Mouse (Mus musculus) forebrain, embryonic 16.5 days (tissue): ENCODE data around the gene Bag2. TPM values are rescaled to one million over a fixed set of nuclear protein-coding genes. Genes with fewer than 3 reads are reported as not detected.

Source experiments
- ATAC-seq: fragments of 200-750 bp; cut with Nextera tagmentation; 2 replicates; pipeline ENCODE4 v1.8.0; 2017; ENCODE audit warnings: mild to moderate bottlenecking, moderate library complexity
- H3K27ac ChIP-seq: fragments of 300-500 bp; sonication (generic); 2 replicates; pipeline ENCODE4 v1.5.1; 2014; ENCODE audit warnings: low read length, control low read depth
- H3K27me3 ChIP-seq: fragments of 300-500 bp; sonication (generic); replicated peaks from 2 replicates; pipeline ENCODE4 v1.6.1; 2014; ENCODE audit warnings: low read length; ENCODE audit not compliant: control insufficient read depth, insufficient read depth
- H3K36me3 ChIP-seq: fragments of 300-500 bp; sonication (generic); 2 replicates; pipeline ENCODE4 v1.6.1; 2014; ENCODE audit not compliant: control insufficient read depth, insufficient read depth
- H3K4me1 ChIP-seq: fragments of 300-500 bp; sonication (generic); replicated peaks from 2 replicates; pipeline ENCODE4 v1.6.1; 2014; ENCODE audit warnings: low read length; ENCODE audit not compliant: control insufficient read depth, insufficient read depth
- H3K4me2 ChIP-seq: fragments of 300-500 bp; sonication (generic); 2 replicates; pipeline ENCODE4 v1.6.1; 2014; ENCODE audit warnings: mild to moderate bottlenecking, low read length, control low read depth
- H3K4me3 ChIP-seq: fragments of 300-500 bp; sonication (generic); replicated peaks from 2 replicates; pipeline ENCODE4 v1.5.1; 2014; ENCODE audit warnings: mild to moderate bottlenecking, low read length, control low read depth
- H3K9ac ChIP-seq: fragments of 300-500 bp; sonication (generic); replicated peaks from 2 replicates; pipeline ENCODE4 v1.6.1; 2014; ENCODE audit warnings: low read depth, low read length, control low read depth
- H3K9me3 ChIP-seq: fragments of 300-500 bp; sonication (generic); 2 replicates; pipeline ENCODE4 v1.6.1; 2016; ENCODE audit warnings: low read length; ENCODE audit not compliant: control insufficient read depth
- WGBS: fragments of 180-500 bp; shearing (Covaris S2); extraction: QIAGEN DNeasy Blood & Tissue Kit; methylation state at CpG from one replicate; pipeline ENCODE4 v1.1.7; 2014; 5-methylcytosine and 5-hydroxymethylcytosine counted together
- polyA plus RNA-seq: library from polyadenylated mRNA; unstranded; fragments of >200 nt; fragmentation: Nextera tagmentation; extraction: Ambion mirVana; gene quantifications from 2 replicates; pipeline ENCODE4 v1.2.1, GENCODE M21; 2015

Bag2 gene
- polyA plus RNA-seq, 1 experiment from 2014 or later: 25.9 TPM

DNA sequence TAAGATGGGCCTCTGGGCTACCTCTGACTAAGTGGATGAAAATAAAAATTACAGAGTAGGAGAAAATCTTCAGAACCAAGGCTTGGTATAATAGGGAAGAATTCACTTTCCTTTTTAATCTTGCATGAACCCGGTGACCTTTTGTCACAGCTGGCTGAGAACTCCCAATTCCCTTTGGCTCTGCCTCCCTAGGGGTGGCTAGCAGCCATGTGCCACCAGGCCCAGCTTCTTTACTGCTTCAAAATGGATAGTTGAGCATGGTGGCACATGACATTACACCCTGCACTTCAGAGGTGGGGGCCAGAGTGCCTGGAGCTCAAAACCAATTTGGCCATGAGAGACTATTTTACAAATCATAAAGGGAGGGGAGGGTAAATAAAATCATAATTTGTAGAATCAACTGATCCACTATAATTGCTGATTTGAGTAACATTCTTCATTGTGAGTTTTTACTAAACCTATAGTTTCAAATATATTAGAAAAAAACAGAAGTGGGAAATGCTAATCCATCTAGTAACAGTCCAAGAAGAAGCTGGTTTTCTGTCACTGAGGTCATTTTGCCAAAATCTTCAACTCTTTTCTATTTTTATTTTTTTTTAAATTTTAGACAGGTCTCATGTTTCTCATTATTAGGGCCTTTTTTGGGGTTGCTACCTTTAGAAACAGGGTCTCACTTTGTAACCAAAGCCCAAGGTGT, 10.6 kb upstream of the Bag2 start:
- H3K4me1 ChIP-seq: no peaks in the 10 kb centered on the region
- no peak overlapping the region for H3K9ac ChIP-seq
- H3K27me3 ChIP-seq: no peaks in the 10 kb centered on the region
- WGBS: 77% methylated on average over 1 of the region's 1 CpGs
- H3K27ac ChIP-seq: no peak overlapping the region
- no peaks in the 10 kb centered on the region for H3K9me3 ChIP-seq
- no peak overlapping the region for H3K4me2 ChIP-seq
- H3K36me3 ChIP-seq: peaks cover 17% of the 10 kb centered on the region
- H3K4me3 ChIP-seq: no peak overlapping the region
- no peak for ATAC-seq

DNA sequence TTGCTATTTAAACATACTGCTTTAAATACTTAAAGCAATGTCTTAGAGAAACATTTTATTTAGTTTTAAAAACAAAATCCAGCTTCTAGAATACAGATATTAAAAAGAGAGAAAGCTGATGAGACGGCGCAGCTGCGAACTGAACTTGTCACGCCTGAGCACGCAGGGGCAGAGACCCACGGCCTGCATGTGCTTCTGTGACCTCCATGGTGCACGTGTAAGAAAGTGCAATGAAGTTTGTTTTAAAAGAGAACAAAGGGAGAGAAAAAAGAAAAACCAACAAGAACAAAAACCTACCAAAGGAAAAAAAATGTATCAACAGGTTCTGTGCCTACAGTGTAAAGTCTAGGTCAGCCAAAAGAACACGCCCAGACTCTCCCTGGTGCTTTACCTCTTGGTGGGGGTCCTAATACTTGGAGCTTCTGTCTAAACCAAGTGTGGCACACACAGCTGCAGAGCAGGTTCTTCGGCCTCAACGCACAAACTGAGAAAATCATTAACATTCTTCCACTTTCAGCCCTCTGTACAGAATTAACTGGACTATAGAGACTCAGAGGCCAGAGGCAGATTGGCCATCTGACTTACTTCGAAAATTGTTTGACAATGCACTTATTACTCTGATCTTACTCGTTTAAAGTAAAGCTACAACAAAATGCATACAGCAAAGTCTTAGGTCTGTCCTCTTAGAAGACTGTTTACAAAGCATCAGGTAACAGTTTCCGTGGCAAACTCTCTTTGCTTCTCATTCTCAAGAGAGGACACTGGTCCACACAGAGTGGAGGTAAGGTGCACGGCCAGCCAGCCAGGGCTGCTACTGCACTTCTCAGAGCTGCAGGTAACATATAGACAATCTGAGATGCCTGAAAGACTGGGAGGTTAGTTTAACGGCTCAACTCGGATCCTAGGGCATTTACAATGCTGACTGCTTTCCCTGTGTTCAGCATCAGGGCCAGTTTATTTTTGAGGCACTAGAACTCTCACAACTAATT, 9.2 kb upstream of the Bag2 start:
- H3K36me3 ChIP-seq: peaks cover 17% of the 10 kb centered on the region
- no peaks in the 10 kb centered on the region for H3K4me1 ChIP-seq
- no peaks in the 10 kb centered on the region for H3K9me3 ChIP-seq
- H3K4me2 ChIP-seq: no peak overlapping the region
- no peak overlapping the region for H3K9ac ChIP-seq
- no peak overlapping the region for H3K27ac ChIP-seq
- no peak overlapping the region for H3K4me3 ChIP-seq
- no peak for ATAC-seq
- H3K27me3 ChIP-seq: no peaks in the 10 kb centered on the region
- WGBS: 67% methylated on average over 16 of the region's 16 CpGs

- Histone ChIP-seq H3K9ac (no peak overlapping the region), H3K4me2 (no peak overlapping the region), H3K36me3 (peaks cover 13% of the 10 kb centered on the region), H3K9me3 (no peaks in the 10 kb centered on the region), H3K27ac (no peak overlapping the region), H3K4me3 (no peak overlapping the region), H3K27me3 (no peaks in the 10 kb centered on the region), H3K4me1 (no peaks in the 10 kb centered on the region)
- 88% methylated on average over 11 of the region's 11 CpGs for WGBS
- no peak for ATAC-seq
Observed at GRCm38 (mm10) chr1:33765468-33766080, 8.0 kb upstream of the Bag2 start.

- no peak overlapping the region for H3K9ac ChIP-seq
- 61% methylated on average over 2 of the region's 2 CpGs for WGBS
- no peaks in the 10 kb centered on the region for H3K9me3 ChIP-seq
- no peak for ATAC-seq
- H3K27me3 ChIP-seq: no peaks in the 10 kb centered on the region
- H3K4me1 ChIP-seq: no peaks in the 10 kb centered on the region
- no peak overlapping the region for H3K27ac ChIP-seq
- no peak overlapping the region for H3K4me3 ChIP-seq
- H3K36me3 ChIP-seq: no peaks in the 10 kb centered on the region
- H3K4me2 ChIP-seq: no peak overlapping the region
Observed at GRCm38 (mm10) chr1:33763826-33764225, 6.2 kb upstream of the Bag2 start.

- no peak for ATAC-seq
Observed at GRCm38 (mm10) chr1:33758488-33758887, 893 bp upstream of the Bag2 start.

GRCm38 (mm10) chr1:33757033-33757413, 572 bp downstream of the Bag2 start:
- Histone ChIP-seq H3K9ac (peak overlapping the region; percentile 86), H3K27ac (no peak overlapping the region), H3K4me3 (peak overlapping the region; percentile 80), H3K9me3 (no peaks in the 10 kb centered on the region), H3K4me1 (peaks cover 22% of the 10 kb centered on the region), H3K4me2 (peak overlapping the region; percentile 95), H3K27me3 (no peaks in the 10 kb centered on the region), H3K36me3 (no peaks in the 10 kb centered on the region)
- 2% methylated on average over 14 of the region's 14 CpGs for WGBS
- peak; percentile 34 for ATAC-seq

More at GRCm38 (mm10) chr1:33758488-33758887, 893 bp upstream of the Bag2 start:
- Histone ChIP-seq H3K27me3 (no peaks in the 10 kb centered on the region), H3K4me1 (peaks cover 22% of the 10 kb centered on the region), H3K36me3 (no peaks in the 10 kb centered on the region), H3K4me3 (no peak overlapping the region), H3K9ac (no peak overlapping the region), H3K4me2 (no peak overlapping the region), H3K9me3 (no peaks in the 10 kb centered on the region), H3K27ac (no peak overlapping the region)
- 51% methylated on average over 4 of the region's 4 CpGs for WGBS

DNA sequence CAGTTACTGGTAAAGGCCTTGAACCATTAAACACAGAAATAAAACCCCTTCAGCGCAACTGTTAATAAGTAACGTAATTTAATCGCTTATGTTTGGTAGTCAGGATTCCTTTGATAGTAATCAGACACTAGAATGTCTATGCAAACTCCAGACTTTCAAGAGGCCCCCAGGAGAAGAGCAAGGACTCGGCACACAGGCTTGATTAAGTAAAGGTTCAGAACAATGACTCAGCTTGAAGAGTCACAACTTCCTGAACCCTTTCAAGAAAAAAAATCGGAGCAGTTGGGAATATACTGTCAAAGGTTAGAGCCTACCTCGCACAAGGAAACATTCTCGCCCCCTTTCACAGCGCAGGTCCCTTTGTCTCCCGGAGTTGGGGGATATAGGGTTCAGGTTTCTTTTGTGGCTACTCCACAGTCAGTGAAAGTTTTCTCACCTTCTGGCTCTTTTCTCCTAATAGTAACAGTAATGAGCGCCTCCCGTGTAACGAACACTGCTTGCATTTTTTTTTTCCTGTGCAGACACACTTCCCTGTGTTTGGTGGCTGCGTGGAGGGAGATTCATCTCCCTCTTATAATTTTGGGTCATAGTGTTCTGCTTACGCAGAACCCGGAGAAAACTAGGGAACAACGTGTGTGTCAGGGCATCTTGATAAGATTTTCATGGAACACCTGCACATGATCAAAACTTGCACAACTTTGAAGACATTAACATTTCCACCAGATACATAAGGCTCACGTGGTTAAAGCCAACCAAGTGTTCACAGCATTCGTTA, 1.1 kb downstream of the Bag2 start:
- Histone ChIP-seq H3K4me3 (peak overlapping the region; percentile 80), H3K4me2 (peak overlapping the region; percentile 95), H3K9ac (no peak overlapping the region), H3K9me3 (no peaks in the 10 kb centered on the region), H3K27ac (no peak overlapping the region), H3K4me1 (peaks cover 24% of the 10 kb centered on the region), H3K36me3 (no peaks in the 10 kb centered on the region), H3K27me3 (no peaks in the 10 kb centered on the region)
- ATAC-seq: no peak; the same call in 1 of the 2 replicates
- 22% methylated on average over 18 of the region's 18 CpGs for WGBS

DNA sequence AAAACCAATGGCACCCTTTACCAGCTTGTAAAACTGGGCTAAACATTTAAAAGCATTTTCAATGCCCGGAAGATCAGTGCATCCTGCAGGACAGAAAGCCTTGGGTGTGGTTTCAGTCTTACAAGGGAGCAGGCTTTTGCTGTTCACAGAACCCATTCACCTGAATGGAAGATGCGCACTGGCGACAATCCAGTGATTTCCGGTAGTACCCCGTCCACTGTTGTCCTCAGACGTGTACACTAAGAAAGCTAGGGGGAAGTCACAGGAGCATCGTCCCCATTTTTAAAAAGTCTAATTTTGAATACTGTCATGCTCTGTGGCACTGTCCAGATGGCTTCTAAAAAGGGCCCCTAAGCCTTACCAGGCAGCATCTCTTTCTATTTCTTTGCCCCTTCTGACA, 1.8 kb downstream of the Bag2 start:
- no peak overlapping the region for H3K9ac ChIP-seq
- peaks cover 28% of the 10 kb centered on the region for H3K4me1 ChIP-seq
- no peak overlapping the region for H3K27ac ChIP-seq
- 75% methylated on average over 7 of the region's 7 CpGs for WGBS
- H3K4me3 ChIP-seq: no peak overlapping the region
- no peak for ATAC-seq
- no peaks in the 10 kb centered on the region for H3K36me3 ChIP-seq
- no peak overlapping the region; the same call in 1 of the 2 replicates for H3K4me2 ChIP-seq
- no peaks in the 10 kb centered on the region for H3K9me3 ChIP-seq
- H3K27me3 ChIP-seq: no peaks in the 10 kb centered on the region
